Mouse (Mus musculus) right cerebral cortex, postnatal 36 days (tissue): ENCODE data around the gene Igf2.

ENCODE experiments used
- DNase-seq, 2 experiments: peaks; one replicate each; pipeline ENCODE4 v3.0.0; 2022; ENCODE audit warnings: low spot score in 2 of 2, mixed read lengths in 1 of 2

The Igf2 gene

GRCm38 (mm10) chr7:142666659-142667058 lies at the start of gene Igf2:
TSS of gene Igf2 (minus strand) at chr7:142666816.
- DNase-seq, result no peak

- DNase-seq, result peak in 1 of 2 experiments; percentile 5
Measured at GRCm38 (mm10) chr7:142714783-142715498, 48.3 kb upstream of the Igf2 start.

- DNase-seq, result no peak
Measured at GRCm38 (mm10) chr7:142706873-142707272, 40.3 kb upstream of the Igf2 start.

DNA sequence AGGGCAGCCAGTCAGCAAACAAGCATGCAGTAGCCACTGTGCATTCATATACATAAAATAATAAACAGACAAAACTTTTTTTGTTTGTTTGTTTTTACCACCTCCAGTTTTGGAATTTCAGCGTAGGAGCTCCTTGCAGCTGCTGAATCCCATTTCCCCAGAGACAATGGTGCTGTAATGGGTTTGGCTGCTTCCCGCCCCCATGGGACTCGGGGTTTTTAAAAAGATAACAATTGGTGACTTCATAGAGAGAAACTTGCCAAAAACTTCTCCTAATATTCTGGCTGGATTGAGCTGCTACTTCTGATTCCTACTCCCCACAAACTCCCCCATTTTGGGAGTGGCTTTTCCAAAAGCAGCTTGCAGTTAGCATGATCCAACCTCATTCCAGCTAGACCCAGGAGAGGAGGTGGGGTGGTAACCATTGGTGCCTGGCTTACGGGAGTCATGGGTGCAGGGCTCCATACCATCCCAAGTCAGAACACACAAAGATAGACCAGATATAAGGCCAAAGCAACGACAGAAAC lies 32.8 kb upstream of the Igf2 start:
- DNase-seq, result no peak

GRCm38 (mm10) chr7:142678611-142679010 lies 12.0 kb upstream of the Igf2 start:
- no peak for DNase-seq

- DNase-seq, result peak in 1 of 2 experiments; percentile 32
Measured at GRCm38 (mm10) chr7:142675644-142676043, 9.0 kb upstream of the Igf2 start.

DNA sequence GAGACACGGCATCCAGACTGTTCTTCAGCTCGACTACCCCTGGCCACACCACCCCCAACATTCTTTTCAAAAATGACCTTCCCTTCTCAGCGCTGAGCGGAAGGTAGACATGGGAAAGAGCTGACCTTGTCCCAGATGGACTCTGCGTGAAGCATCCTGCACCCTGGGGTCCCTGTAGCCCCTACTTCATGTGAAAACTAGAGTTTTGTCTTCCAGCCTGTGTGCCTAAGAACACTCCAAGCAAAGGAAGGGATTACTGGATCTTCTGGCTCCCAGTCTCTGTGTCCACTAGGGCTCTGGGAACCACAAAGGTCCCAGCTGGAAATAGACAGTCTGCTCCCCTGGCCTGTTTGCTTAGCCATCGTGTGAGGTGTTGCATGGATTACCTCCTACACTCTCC lies 8.5 kb upstream of the Igf2 start:
- DNase-seq, result no peak

GRCm38 (mm10) chr7:142672120-142672519 lies 5.5 kb upstream of the Igf2 start:
- DNase-seq, result no peak

DNA sequence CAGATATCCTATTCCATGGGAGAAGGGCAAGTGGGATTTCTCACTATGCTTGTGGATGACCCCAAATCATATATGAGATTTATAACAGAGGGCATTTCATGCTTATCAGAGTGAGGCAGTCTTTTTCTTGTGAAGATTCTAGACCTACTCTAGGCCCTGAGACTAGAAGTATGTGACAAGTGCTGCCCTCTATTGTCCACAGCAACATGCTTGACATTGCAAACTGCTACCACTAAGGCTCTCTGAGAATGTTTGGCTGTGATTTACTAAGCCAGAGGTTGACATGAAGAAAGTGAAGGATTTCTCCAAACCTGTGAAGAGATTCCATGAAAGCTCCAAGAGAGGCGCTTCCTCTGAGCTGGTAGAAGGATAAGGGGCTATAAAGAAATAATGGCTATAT lies 4.5 kb upstream of the Igf2 start:
- DNase-seq, result no peak

- DNase-seq, result no peak
Measured at GRCm38 (mm10) chr7:142669751-142670625, 3.4 kb upstream of the Igf2 start, which contains the start of gene Gm49394. TSS of gene Gm49394 (minus strand) at chr7:142669942.

DNA sequence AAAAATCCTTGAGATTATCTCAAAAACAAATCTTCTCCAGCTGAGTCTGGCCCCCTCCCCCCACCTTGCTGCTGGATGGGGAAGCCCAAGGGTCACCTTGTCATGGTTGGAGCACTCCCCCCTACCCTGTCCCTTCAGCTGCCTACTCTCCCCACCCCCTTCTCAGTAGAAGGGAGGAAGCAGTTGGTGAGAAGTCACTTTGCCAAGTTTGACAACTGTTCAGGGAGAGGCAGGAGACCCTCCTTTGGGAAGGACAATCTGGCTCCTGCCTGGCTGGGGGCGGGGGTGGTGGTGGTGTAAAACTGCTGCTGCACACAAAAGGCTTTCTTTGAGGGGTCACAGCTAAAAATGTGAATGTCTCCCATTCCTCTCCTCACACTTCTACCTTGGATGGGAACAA lies 1.7 kb upstream of the Igf2 start:
- no peak for DNase-seq

GRCm38 (mm10) chr7:142667521-142667920 lies 905 bp upstream of the Igf2 start:
- no peak for DNase-seq

DNA sequence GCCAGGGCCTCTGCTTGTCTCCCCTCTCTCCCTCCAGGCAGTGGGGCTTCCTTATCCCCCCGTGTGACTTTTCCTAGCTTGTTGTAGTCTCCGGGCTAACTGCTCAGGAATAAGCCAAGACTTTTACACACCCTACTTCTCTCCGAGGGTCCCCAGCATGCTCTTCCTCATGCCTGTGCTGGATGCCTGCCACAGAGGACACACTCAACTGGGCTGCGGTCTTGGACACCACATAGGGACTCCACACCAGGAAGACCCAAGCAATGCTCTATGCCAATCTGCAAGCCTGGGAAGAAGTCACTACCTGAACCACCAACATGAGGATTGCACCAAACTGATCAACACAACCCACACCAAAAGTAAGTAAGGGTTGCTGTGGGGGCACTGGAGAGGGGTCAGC lies 507 bp downstream of the Igf2 start:
- DNase-seq, result no peak

- no peak for DNase-seq
Measured at GRCm38 (mm10) chr7:142665364-142665763, 1.3 kb downstream of the Igf2 start.

GRCm38 (mm10) chr7:142664465-142665029 lies 2.1 kb downstream of the Igf2 start:
- no peak for DNase-seq

DNA sequence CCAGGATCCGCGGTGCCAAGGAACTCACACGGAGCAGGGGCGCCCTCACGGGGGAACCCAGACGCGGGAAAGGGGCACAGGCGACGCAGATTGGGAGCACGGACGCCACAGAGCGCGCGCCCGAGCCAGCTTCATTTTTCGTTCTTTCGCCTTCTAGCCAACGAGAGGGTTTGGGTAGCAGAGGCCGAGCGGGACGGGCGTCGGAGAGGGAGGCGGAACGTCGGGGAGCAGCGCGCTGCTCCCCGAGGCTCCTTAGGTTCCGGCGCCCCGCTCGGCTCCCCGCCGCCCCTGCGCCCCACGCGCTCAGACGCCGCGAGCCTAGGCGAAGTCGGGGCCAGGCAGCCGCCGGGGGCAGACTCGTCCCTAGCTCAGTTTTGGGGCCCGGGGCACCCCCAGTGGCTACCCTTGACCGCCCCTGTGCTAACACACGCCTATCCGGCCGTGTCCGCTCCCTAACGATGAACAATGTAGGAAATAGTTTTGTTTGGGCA lies 2.6 kb downstream of the Igf2 start:
- DNase-seq, result no peak

DNA sequence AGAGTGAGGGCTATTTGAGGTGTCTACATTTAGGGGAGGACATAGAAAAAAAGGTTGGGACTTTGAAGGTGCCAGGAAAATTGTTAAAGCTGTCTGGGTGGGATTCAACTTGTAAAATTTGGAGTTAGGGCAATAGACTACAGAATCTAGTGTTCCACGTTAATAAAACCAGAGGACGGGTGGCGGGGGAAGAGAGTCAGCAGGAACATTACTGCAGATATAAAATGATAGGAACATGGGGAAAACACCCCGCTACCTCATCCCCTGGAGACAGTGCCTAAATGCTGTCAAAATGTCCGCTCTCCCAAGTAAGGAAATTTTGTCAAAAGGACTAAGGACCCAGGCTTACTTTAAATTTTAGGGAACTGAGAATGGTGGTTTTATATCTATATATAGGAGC lies 3.5 kb downstream of the Igf2 start:
- DNase-seq, result no peak

DNA sequence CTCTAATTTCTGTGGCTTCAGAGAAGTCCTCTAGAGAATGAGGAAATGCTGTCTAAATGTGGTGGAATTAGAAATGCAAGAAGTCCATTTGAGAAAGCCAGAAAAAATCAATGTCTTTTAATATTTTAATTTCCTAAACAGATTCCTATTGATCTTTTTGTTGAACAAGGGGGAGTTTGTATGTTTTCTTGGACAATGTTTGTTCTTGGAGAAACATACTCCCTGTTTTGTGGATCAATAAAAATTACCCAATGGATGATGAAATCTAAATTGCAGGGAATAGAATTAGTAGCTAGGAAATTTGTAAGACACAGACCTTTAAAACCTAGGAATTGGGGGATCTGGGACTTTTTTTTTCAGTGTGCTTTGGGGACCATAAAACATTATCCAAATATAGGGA lies 4.8 kb downstream of the Igf2 start:
- no peak for DNase-seq

GRCm38 (mm10) chr7:142661046-142661445 lies 5.6 kb downstream of the Igf2 start:
- DNase-seq, result no peak

DNA sequence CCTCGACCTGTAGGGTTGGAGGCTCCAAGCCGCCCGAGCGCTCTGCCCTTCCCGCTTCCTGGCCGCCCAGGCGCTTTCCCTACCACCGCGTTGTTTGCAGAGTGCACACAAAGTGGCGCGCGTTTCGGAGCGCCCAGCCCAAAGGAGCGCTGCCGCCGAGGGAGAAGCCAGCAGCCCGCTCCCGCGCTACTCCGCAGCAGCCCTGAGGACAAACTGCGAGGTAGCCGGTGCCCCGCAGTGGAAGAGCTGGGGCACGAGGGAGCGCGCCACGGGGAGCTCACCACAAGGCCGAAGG lies 6.0 kb downstream of the Igf2 start:
- no peak for DNase-seq

DNA sequence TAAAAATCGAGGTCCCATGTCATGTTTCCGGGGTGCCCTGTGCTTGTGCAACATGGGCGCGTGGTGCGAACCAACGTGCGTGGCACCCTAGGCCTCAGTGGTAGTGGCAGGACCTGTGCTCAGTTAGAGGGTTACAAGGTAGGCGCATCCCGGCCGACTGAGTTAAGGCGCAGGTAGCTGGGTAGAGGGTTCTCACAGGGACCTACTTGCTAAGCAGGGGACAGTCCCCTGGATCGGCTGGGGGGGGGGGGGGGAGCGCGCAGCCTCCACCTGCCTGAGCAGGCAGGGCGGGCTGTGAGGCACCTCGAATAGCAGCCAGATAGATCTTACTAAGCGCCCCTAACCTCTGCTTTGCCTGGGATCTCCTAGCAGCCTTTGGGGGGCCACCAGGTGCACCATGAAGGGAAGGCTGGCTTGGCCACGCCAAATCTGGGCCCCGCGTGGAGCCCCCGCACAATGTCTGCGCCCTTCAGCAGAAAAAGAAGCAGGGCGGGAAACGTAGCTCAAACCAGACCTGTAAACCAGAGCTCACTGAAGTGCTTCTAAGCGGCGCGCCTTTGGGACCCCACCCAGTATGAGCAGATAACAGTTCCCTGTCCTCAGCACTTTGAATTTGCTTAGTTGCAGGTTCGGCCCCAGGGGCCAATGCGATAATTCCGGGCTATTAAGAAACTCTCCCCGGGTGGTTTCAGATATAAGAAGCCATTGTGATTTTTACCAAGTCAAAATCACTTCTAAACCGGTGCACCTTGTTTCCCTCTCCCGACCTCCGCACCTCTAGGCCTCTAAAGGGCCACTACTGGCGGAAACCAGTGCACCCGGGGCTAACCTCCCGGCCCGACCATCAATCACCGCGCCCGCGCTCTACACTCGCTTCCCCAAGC lies 6.6 kb downstream of the Igf2 start:
- DNase-seq, result no peak
